Mouse (Mus musculus) urinary bladder, postnatal 25 days (tissue): ENCODE data around the gene Espn.

Source experiments
- DNase-seq: peaks from one replicate; pipeline ENCODE4 v3.0.0; 2022; ENCODE audit warnings: low spot score

Espn gene

GRCm38 (mm10) chr4:152146033-152146827 is 5.9 kb downstream of the Espn start:
- DNase-seq = no peak

DNA sequence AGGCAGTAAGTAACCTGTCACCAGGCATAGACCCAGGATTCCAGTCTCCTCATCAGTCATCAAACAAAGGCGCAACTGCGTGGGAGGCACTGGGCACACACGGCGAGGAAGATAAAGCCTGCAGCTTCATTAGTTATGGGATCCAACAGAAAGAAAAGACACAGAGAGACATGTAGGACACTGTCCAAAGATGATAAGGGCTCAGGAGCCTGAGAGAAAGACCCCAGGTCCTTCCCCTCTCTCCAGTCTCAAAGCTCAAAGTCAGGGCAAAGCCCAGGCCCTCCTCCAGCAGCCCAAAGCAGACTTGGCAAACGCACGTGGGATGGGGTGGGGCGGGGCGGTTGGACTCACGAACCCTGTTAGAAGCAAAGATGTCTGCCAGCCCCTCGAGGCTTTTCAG is 6.7 kb downstream of the Espn start:
- no peak for DNase-seq

- no peak for DNase-seq
Observed at GRCm38 (mm10) chr4:152143632-152144031, 8.5 kb downstream of the Espn start.

GRCm38 (mm10) chr4:152141521-152142135 is 10.5 kb downstream of the Espn start:
- DNase-seq = no peak

DNA sequence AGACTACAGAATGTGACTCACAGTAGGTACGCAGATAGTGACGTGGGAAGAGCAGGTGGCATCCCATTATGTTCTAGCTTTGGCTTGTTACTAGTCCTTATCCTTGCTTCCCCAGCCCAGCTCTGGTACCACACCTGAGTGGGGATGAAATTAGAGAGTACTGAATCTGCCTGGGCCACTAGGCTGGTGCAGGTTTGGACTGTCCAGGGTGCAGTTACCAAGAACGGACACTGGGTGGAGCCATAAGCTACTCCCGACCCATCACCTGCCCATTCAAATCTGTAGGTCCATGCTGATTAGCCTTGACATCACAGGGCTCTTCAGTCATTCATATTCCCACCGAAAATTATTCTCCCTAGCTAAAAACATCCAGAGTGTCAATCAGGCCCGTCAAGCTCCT is 11.7 kb downstream of the Espn start:
- DNase-seq = no peak

DNA sequence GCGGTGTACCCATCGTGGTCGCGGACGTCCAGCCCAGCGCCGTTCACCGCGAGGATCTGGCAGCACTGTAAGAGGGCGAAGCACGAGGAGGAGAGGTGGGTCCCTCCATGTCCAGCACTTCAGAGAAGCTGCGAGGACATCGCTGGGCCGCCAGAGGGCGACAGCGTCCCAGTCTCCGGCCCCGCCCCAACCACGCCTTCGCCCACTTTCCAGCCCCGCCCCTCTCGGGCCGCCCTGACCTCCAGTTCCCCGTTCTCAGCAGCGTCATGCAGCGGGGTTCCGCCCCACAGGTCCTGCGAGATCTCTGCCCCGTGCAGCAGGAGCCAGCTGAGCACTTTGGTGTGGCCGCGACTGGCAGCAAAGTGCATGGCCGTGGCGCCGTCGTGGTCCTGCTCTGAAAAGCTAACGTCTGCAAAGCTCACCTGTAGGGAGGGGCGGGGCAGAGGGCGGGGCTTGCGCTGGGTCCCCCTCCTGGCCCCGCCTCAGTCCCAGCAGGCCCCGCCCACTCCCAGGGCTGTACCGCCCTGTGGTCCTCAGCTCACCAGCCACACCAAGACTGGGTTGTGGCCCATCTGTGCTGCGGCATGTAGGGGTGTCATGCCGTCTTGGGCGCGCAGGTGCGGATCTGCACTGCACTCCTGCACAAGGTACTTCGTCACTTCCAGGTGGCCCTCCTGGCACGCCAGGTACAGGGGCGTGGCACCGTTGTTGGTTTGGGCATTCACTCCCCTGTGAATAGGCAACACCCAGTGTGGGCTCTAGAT is 13.5 kb downstream of the Espn start:
- peak; percentile 92 for DNase-seq

GRCm38 (mm10) chr4:152136876-152137250 is 15.3 kb downstream of the Espn start:
- no peak for DNase-seq

DNA sequence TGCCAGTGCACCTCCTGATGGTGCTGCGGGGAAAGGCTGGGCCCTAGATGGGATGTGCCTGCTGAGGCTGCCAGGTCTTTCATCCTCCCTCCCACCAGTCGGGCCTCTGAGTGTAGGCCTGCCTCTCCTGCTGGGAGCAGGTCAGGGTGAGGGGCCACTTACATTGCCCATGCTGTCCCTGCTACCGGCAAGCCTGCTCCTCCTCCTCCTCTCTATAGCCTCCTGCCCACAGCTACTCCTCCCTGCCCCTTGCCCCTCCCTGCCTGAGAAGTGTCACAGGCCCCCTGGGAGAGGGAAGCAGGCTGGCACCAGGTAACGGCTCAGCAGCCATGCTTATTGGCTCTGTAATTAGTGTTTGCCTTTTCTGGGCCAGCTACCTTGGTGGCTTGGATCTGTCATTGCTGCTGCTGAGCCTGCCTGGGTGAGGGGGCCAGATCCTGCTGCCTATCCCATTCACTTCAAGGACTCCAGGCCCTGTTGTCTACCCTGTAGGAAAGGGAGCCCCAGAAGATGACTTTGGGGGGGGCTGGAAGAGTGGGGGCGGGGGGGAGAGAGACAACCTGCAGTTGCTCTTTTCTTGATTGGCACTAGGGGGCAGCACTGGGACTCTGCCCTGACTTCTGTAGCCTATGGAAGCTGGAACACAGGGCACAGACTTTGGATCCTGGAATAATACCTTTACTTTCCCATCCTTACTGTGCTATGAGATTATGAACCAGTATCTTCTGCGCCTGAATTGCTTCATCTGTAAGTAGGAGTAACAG is 15.9 kb downstream of the Espn start:
- DNase-seq = no peak

- no peak for DNase-seq
Observed at GRCm38 (mm10) chr4:152135363-152135762, 16.8 kb downstream of the Espn start.

DNA sequence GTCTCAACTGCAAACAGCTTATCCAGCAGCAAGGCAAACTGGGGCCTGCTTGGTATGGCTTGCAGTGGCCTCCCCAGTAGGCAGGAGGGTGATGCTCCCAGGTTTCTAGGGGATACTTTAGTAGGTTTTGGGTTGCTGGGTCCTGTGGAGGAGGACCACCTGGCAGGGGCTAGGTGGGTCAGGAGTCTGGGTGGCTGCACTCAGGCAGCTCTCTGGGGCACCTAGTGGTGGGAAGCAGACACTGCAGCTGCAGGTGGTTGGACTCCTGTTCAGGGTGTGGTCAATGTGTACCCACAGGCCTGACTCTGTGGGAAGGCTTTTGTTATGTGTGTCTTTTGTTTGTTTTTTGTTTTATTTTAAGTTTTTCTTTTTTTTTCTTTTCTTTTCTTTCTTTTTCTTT is 17.7 kb downstream of the Espn start:
- peak; percentile 51 for DNase-seq

- no peak for DNase-seq
Observed at GRCm38 (mm10) chr4:152133213-152133612, 19.0 kb downstream of the Espn start.

- DNase-seq = no peak
Observed at GRCm38 (mm10) chr4:152132772-152133169, 19.4 kb downstream of the Espn start.

GRCm38 (mm10) chr4:152131809-152132771 is 20.1 kb downstream of the Espn start:
- no peak for DNase-seq

GRCm38 (mm10) chr4:152130771-152131653 is 21.2 kb downstream of the Espn start:
- peak; percentile 48 for DNase-seq

- DNase-seq = no peak
Observed at GRCm38 (mm10) chr4:152129395-152129930, 22.7 kb downstream of the Espn start.

DNA sequence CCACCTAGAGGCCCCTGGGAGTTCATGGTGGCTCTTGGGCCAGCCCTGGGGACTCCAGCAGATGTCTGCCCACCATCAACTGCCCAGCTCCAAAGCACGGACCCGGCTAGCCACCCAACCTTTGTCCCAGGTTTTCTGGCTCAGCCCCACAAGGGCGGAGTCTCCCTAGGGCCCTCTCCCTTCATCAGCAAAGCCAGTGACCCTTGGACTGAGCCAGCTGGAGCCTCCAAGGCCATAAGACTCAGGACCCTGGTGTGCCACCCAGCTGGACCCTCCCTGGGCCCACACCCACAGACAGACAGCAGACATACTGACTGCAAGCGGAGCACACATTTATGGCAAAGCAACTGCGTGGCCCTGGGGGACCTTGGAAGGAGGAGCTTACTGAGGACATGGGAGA is 23.4 kb downstream of the Espn start:
- no peak for DNase-seq

GRCm38 (mm10) chr4:152127884-152128283 is 24.3 kb downstream of the Espn start:
- no peak for DNase-seq

GRCm38 (mm10) chr4:152126026-152126920 is 25.9 kb downstream of the Espn start:
- no peak for DNase-seq
